Mouse (Mus musculus) erythroblast, embryonic 14.5 days (primary cell): ENCODE measurements around the gene D630003M21Rik. TPM values are rescaled to one million over a fixed set of nuclear protein-coding genes. Genes with fewer than 3 reads are reported as not detected.

Experiments
- H3K27me3 ChIP-seq: 2 replicates; pipeline ENCODE4 v1.6.1; 2012; ENCODE audit warnings: inconsistent platforms; ENCODE audit not compliant: control insufficient read depth
- H3K36me3 ChIP-seq: 2 replicates; pipeline ENCODE4 v1.6.1; 2012; ENCODE audit warnings: mild to moderate bottlenecking, inconsistent platforms; ENCODE audit not compliant: control insufficient read depth
- H3K4me1 ChIP-seq: 2 replicates; pipeline ENCODE4 v1.6.1; 2012; ENCODE audit warnings: inconsistent platforms; ENCODE audit not compliant: control insufficient read depth
- H3K4me3 ChIP-seq: replicated peaks from 2 replicates; pipeline ENCODE3; 2012; ENCODE audit warnings: moderate library complexity, mild to moderate bottlenecking, inconsistent platforms
- H3K9me3 ChIP-seq: 2 replicates; pipeline ENCODE4 v1.6.1; 2012; ENCODE audit warnings: low read length, inconsistent platforms, mixed read lengths; ENCODE audit not compliant: control insufficient read depth
- GATA1 ChIP-seq: IDR thresholded peaks from 2 replicates; pipeline ENCODE4 v1.6.1; 2012; ENCODE audit warnings: low read length, inconsistent platforms, mixed read lengths
- TAL1 ChIP-seq: IDR thresholded peaks from 3 replicates; pipeline ENCODE4 v1.6.1; 2012; ENCODE audit warnings: low read length, inconsistent platforms, mixed read lengths
- polyA plus RNA-seq: library from polyadenylated mRNA; stranded (reverse); fragments of >175 nt; gene quantifications from 2 replicates; pipeline ENCODE4 v1.2.3, GENCODE M21; 2012

The D630003M21Rik gene
- polyA plus RNA-seq, 1 experiment, result 0.01 TPM

DNA sequence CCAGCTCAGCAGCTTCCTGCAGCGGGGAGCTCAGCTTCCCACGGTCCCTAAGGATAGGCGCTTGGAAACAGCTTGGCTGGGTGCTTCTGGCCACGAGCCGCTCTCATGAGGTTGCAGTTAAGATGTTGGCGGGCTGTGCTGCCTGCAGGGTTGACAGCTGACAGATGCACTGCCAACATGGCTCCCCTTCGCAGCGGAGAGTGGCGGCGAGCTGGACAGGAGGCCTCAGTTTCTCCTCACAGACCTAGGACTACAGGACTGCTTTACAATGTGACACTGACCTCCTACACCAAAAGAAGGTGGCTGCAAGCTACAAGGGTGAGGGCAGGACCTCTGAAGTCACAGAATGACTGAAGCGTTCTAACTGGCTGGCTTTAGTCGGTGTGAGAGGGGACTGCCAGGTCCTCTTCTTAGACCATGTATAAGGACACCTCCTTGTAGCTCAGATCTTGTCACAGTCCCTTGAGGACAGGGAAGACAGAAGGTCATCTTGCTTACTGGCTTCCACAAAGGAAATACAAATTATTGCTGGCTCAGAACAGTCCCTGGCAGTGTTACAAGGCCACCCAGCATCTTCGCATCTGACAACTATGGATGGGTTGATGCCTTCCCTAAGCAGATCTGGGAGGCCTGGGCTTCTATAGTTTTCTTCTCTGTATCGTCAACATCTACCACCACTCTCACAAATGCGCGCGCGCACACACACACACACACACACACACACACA is 13.3 kb upstream of the D630003M21Rik start:
- Histone ChIP-seq H3K9me3 (no peaks in the 10 kb centered on the region), H3K27me3 (no peaks in the 10 kb centered on the region), H3K36me3 (no peaks in the 10 kb centered on the region), H3K4me3 (no peak overlapping the region), H3K4me1 (no peaks in the 10 kb centered on the region)
- TF ChIP-seq GATA1 (no peak), TAL1 (no peak)

GRCm38 (mm10) chr2:158241126-158241738 is 12.2 kb upstream of the D630003M21Rik start:
- no peak for TF ChIP-seq TAL1
- no peak for TF ChIP-seq GATA1
- H3K9me3 ChIP-seq, result peaks cover 2% of the 10 kb centered on the region; the same call in 1 of the 2 replicates
- H3K36me3 ChIP-seq, result no peaks in the 10 kb centered on the region
- no peaks in the 10 kb centered on the region for H3K4me1 ChIP-seq
- no peak overlapping the region for H3K4me3 ChIP-seq
- no peaks in the 10 kb centered on the region for H3K27me3 ChIP-seq

DNA sequence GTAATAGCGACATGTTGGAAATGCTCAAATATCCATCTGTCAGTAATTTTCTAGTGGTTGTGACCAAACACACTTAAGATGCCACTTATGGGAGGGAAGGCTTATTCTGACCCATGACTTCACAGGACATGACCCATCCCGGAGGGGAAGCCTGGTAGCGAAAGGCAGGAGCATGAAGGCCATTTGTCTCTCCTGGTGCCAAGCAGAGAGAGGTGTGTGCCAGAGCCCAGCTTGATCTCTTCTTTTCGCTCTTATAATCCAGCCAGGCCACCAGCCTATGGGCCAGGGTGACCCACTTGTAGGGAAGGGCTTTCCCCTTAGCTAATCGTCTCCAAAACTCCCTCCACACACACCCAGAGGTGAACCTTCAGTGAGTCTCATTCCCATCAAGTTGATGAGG is 9.1 kb upstream of the D630003M21Rik start:
- TF ChIP-seq GATA1 (no peak), TAL1 (no peak)
- no peaks in the 10 kb centered on the region for H3K36me3 ChIP-seq
- no peaks in the 10 kb centered on the region for H3K4me1 ChIP-seq
- peaks cover 2% of the 10 kb centered on the region; the same call in 1 of the 2 replicates for H3K9me3 ChIP-seq
- no peaks in the 10 kb centered on the region for H3K27me3 ChIP-seq
- H3K4me3 ChIP-seq, result no peak overlapping the region

DNA sequence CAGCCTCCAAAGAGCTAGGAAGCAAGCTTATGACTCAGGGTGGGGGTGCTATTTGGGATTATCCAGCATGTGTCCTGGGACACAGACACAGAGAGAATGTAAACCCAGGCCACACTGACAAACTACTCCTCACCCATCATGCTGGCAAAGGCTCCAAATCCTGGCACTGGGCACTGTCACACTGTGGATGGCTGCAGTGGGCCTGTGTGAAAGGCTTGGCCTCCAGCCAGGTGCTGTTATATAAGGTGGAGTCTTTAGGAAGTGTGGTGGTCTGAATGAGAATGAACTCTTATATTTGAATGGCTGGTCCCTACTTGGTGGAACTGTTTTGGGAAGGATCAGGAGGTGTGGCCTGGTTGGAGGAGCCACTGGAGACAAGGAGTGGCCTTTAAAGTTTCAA is 7.7 kb upstream of the D630003M21Rik start:
- no peak for TF ChIP-seq TAL1
- TF ChIP-seq GATA1, result no peak
- peaks cover 2% of the 10 kb centered on the region; the same call in 1 of the 2 replicates for H3K9me3 ChIP-seq
- H3K36me3 ChIP-seq, result no peaks in the 10 kb centered on the region
- no peak overlapping the region for H3K4me3 ChIP-seq
- H3K4me1 ChIP-seq, result no peaks in the 10 kb centered on the region
- H3K27me3 ChIP-seq, result no peaks in the 10 kb centered on the region

- TF ChIP-seq GATA1, result no peak
- no peak for TF ChIP-seq TAL1
- H3K4me3 ChIP-seq, result no peak overlapping the region
- no peaks in the 10 kb centered on the region for H3K36me3 ChIP-seq
- peaks cover 2% of the 10 kb centered on the region; the same call in 1 of the 2 replicates for H3K9me3 ChIP-seq
- H3K4me1 ChIP-seq, result no peaks in the 10 kb centered on the region
- peaks cover 13% of the 10 kb centered on the region for H3K27me3 ChIP-seq
These were observed 4.1 kb upstream of the D630003M21Rik start for GRCm38 (mm10) chr2:158233106-158233505.

DNA sequence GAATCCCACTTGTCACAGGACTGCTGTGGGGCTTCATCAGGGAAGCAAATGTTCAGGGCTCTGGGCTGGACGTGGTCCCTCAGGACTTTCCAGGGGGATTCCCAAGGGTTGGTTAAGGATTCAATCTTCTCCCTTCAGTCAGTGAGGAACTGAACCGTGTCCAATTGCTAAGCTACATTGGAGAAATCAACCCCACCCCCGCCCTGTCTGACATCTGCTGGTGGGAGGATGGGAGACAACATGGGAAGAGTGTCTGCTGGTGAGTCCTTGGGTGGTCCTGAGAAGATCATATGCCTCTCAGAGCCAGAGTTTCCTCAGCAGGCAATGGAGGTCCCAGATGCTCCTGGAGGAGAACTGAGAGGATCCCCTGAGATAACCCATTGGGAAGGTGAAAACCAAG is 3.4 kb upstream of the D630003M21Rik start:
- Histone ChIP-seq H3K36me3 (no peaks in the 10 kb centered on the region), H3K4me3 (no peak overlapping the region), H3K9me3 (peaks cover 2% of the 10 kb centered on the region; the same call in 1 of the 2 replicates), H3K27me3 (peaks cover 13% of the 10 kb centered on the region), H3K4me1 (no peaks in the 10 kb centered on the region)
- no peak for TF ChIP-seq TAL1
- TF ChIP-seq GATA1, result no peak

DNA sequence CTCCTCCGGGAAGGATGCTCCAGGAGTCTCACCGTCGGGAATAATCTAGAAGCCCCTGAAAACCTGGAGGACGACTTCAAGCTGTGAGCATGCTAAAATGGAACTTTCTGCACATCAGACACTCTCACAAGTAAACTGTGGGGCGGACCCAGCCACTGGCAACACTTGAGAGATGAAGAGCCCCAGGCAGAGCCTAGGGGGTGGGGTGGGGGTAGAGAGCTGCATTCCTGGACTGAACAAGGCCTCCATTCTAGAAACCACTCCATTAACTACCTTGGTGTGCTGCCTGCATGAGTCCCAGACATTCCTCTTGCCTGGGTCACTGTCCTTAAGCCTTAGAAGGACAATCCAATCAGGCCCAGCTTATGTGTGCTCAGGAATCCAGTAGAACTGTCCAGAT is 2.0 kb upstream of the D630003M21Rik start:
- Histone ChIP-seq H3K4me3 (no peak overlapping the region), H3K36me3 (no peaks in the 10 kb centered on the region), H3K27me3 (peaks cover 13% of the 10 kb centered on the region), H3K9me3 (no peaks in the 10 kb centered on the region), H3K4me1 (no peaks in the 10 kb centered on the region)
- TF ChIP-seq TAL1 (no peak), GATA1 (no peak)

GRCm38 (mm10) chr2:158230617-158231016 is 1.6 kb upstream of the D630003M21Rik start:
- H3K36me3 ChIP-seq, result no peaks in the 10 kb centered on the region
- H3K27me3 ChIP-seq, result peaks cover 13% of the 10 kb centered on the region
- H3K4me1 ChIP-seq, result no peaks in the 10 kb centered on the region
- no peaks in the 10 kb centered on the region for H3K9me3 ChIP-seq
- H3K4me3 ChIP-seq, result no peak overlapping the region
- TF ChIP-seq GATA1, result no peak
- no peak for TF ChIP-seq TAL1

DNA sequence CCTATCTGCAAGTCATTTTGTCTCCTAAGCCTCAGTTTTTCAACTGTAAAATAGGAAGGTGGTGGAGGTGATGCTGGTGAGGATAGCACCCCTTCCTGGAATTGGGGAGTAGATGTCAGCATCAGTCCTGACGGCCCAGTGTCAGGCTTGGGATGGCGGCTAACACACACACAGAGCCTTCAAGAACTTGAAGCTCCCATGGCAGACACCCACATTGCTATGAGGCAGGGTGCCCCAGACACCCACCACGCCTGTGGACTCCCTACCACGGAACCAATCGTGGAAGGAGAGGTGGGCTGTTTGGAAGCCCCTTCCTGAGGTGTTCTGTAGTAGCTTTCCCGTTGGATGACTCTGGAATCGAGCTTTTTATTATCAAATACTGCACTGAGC is 476 bp upstream of the D630003M21Rik start:
- no peak overlapping the region for H3K4me3 ChIP-seq
- no peaks in the 10 kb centered on the region for H3K4me1 ChIP-seq
- no peaks in the 10 kb centered on the region for H3K9me3 ChIP-seq
- H3K36me3 ChIP-seq, result no peaks in the 10 kb centered on the region
- no peak for TF ChIP-seq GATA1
- H3K27me3 ChIP-seq, result peaks cover 13% of the 10 kb centered on the region

GRCm38 (mm10) chr2:158225301-158225700 is 3.7 kb downstream of the D630003M21Rik start:
- H3K27me3 ChIP-seq, result peaks cover 13% of the 10 kb centered on the region
- no peak for TF ChIP-seq TAL1
- no peak for TF ChIP-seq GATA1
- no peak overlapping the region for H3K4me3 ChIP-seq

More at GRCm38 (mm10) chr2:158225301-158225700, 3.7 kb downstream of the D630003M21Rik start:
- H3K36me3 ChIP-seq, result no peaks in the 10 kb centered on the region
- H3K4me1 ChIP-seq, result no peaks in the 10 kb centered on the region
- H3K9me3 ChIP-seq, result no peaks in the 10 kb centered on the region
